Mouse (Mus musculus) left cerebral cortex, postnatal 10 days (tissue): ENCODE results near the gene Gm3115. TPM values are rescaled to one million over a fixed set of nuclear protein-coding genes. Genes with fewer than 3 reads are reported as not detected.
"Not testable (repeated sequence)": the region's sequence is repeated elsewhere in the genome, so short reads cannot be mapped to it uniquely, and the experiment has no call there.

ENCODE experiments used
- DNase-seq, 2 experiments: peaks; one replicate each; pipeline ENCODE4 v3.0.0; 2021 to 2022; ENCODE audit warnings: low spot score in 2 of 2, mixed read lengths in 1 of 2; ENCODE audit errors: extremely low spot score in 1 of 2
- intact Hi-C: fragments of 180-260 bp; cut with DNase I; formaldehyde crosslinking; loops from one replicate; pipeline ENCODE4 v1.15.1; 2025
- total RNA-seq, 2 experiments: library from RNA; stranded (reverse); gene quantifications; 2 replicates each; pipeline ENCODE4 v1.2.3; 2021

Gm3115 gene
- total RNA-seq = under 1 TPM; 0.28 to 0.47 TPM

DNA sequence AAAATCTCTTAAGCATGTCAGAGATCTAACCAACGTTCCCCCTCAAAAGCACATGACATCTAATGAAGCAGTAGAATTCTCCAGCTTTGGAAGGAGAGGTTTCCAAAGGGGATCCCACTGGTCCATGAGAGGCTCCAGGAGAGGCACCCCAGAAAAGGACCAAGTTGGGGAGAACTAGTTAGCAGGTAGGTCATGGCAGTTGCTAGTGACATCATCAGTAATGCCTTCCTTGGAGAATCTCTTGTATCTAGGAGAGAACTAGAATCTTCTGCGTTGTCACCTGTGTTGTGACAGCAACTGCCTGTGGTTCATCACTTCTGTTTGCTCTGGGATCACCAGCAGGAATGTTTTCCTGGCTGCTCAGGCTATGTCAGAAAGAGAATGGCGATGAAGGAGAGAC, at the start of gene Gm3115:
Gene Gm3115, plus strand, starts transcription at position 301 of the 400 bp plus-strand sequence.
- DNase-seq, intact Hi-C loops: not testable (repeated sequence)

GRCm38 (mm10) chr14:4110426-4110825, 26.5 kb downstream of the Gm3115 start, which contains the start of gene Gm8108:
TSS of gene Gm8108 (plus strand) at chr14:4110526.
- intact Hi-C loops = not testable (repeated sequence)
- peak; percentile 0 to 17 for DNase-seq

DNA sequence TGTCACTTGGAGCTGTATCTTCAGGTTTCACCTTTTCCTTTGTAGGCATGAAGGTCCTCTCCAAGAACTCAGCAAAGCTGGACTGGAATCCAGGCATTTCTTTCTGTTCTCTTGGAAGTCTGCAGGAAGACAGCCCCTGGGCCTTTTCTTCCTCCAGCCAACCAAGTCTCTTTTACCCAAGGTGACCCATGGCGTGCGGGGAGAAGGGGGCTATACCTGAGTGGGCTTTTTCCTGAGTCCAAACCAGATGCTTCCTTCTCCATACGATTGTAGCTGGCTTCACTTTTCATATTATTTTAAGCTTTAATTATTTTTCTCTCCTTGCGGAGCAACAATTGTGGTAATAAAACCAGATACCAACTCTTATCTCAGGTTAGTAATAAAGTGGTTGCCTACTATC, 57.7 kb downstream of the Gm3115 start:
- DNase-seq = peak in 1 of 2 experiments; percentile 12
- intact Hi-C loops = not testable (repeated sequence)

Other genes starting within 250 kb of the Gm3115 start
- not detected for gene Gm3033, start 237.9 kb upstream of the Gm3115 start, total RNA-seq
- gene Gm2916, start 199.9 kb upstream of the Gm3115 start, total RNA-seq = not detected
- not detected for gene Gm3029, start 152.4 kb upstream of the Gm3115 start, total RNA-seq
- gene Gm3095, start 120.6 kb upstream of the Gm3115 start, total RNA-seq = under 1 TPM; 0.26 to 0.75 TPM
- gene Gm3099, start 85.7 kb upstream of the Gm3115 start, total RNA-seq = not detected
- gene Gm5796, start 60.2 kb upstream of the Gm3115 start, total RNA-seq = 10 to 100 TPM in 1 of 2 experiments, 1 to 10 TPM in 1; 8.0 to 11.2 TPM
- gene Gm8108, start 26.4 kb downstream of the Gm3115 start, total RNA-seq = 10 to 100 TPM in 1 of 2 experiments, 1 to 10 TPM in 1; 9.7 to 11.1 TPM
- gene Gm3127, start 80.9 kb downstream of the Gm3115 start, total RNA-seq = not detected
- 1 to 10 TPM; 4.0 to 4.2 TPM for gene Gm2974, start 98.5 kb downstream of the Gm3115 start, total RNA-seq
- not detected for gene Gm3138, start 165.5 kb downstream of the Gm3115 start, total RNA-seq
- not detected for gene Gm3149, start 233.2 kb downstream of the Gm3115 start, total RNA-seq